Mouse (Mus musculus): ENCODE data around the gene Timm10.
A peak's percentile ranks its signal among the peaks of the same experiment; 100 is the strongest.

Timm10 gene

DNA sequence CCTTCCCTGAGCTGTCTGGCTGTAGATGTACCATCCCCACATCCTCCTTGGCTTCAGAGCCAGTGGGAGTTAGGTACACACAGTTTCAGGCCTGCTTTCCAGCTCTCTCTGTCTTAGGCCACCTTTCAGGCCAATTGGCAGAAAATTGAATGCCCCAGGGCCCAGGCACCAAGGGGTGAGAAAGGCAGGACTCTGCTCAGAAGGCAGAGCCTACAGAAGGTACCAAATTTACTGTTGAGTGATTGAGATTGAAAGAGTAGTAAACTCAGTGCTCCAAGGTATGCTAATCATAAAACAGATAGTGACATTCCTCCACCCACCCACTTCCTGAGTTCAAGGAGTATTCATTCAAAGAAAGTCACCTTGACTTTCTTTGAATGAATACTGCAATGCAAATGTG is 17.5 kb upstream of the Timm10 start:
- TF ChIP-seq GATA4 (IDR thresholded peaks at IDR 0.05; ENCODE audit: insufficient replicate concordance, low read length) = no peak

DNA sequence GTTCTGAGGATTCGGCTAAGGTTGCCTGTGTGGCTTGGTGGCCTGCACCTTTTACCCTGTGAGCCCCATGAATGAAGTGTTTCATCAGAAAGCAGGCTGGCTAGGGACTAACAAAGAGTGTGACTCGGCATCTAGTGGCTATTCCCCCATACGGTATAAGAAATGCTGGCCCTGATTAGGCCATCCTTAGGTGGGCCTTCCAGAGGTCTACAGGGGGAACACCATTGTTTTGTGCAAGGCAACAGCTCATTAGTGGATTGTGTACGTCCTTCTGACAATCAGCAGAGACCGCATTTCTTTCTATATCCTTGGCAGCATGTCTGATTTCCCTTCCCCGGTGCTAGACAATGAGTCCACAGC is 16.3 kb upstream of the Timm10 start:
- TF ChIP-seq GATA4 (IDR thresholded peaks at IDR 0.05; ENCODE audit: insufficient replicate concordance, low read length) = no peak

DNA sequence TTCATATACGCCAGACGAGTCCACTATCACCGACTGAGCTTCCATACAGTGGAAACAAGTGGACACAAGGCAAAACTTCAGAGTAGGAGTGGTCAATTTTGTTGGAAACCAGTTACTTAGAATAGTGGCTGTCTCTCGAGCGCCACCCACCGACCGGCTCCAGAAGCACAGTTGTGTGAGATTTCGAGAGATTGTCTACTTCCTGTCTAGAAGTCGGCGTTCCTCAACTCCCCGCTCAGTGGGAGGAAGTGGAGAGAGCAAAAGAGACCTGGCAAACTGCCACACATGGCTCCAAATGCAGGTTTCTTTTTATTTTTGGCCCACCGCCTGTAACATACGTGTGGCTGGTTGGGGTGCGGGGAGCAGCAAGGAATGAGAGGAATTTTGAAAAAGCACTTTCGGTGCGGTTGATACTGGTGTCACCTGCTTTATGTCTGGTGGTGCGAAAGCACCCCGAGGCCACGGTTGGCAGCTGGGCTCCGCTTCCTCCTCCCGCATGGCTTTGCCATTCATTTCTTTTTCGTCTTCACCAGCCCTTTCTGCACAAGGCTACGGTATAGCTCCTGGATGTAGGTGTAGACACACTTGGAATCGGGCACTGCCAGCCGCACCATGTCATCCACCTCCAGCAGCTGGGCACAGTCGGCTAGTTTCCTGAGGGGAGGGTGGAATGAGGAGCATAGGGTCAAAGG is 15.8 kb upstream of the Timm10 start:
- TF ChIP-seq GATA4 (IDR thresholded peaks at IDR 0.05; ENCODE audit: insufficient replicate concordance, low read length) = no peak; the same call in 1 of the 2 replicates

DNA sequence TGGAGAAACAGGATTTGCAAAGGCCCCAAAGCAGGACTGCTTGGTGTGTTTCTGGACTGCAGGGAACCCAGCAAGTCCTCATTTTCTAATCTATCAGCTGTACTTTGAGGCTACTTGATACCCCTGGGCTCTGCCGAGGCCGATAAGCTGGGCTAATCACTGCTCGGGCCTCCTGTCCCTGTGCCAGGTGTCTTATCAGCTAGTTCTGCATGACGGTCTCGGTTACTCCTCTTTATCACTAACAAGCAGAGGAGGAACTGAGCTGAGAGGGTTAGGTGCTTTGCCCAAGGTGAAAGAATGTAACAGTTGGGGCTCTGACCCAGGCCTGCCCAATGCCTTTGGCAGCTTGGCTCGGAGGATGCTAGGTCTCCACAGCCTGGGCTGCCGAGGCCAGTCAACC is 14.9 kb upstream of the Timm10 start:
- TF ChIP-seq GATA4 (IDR thresholded peaks at IDR 0.05; ENCODE audit: insufficient replicate concordance, low read length) = no peak

GRCm38 (mm10) chr2:84812676-84813075 is 14.1 kb upstream of the Timm10 start:
- TF ChIP-seq GATA4 (IDR thresholded peaks at IDR 0.05; ENCODE audit: insufficient replicate concordance, low read length) = no peak

GRCm38 (mm10) chr2:84819861-84820260 is 6.9 kb upstream of the Timm10 start:
- TF ChIP-seq GATA4 (IDR thresholded peaks at IDR 0.05; ENCODE audit: insufficient replicate concordance, low read length) = no peak

GRCm38 (mm10) chr2:84822552-84822951 is 4.2 kb upstream of the Timm10 start, which contains the start of gene Smtnl1:
Gene Smtnl1, minus strand, starts transcription at chr2:84822652.
- no peak for TF ChIP-seq GATA4 (IDR thresholded peaks at IDR 0.05; ENCODE audit: insufficient replicate concordance, low read length)

GRCm38 (mm10) chr2:84823237-84823636 is 3.6 kb upstream of the Timm10 start:
- TF ChIP-seq GATA4 (IDR thresholded peaks at IDR 0.05; ENCODE audit: insufficient replicate concordance, low read length) = no peak

GRCm38 (mm10) chr2:84827283-84827920 is 605 bp downstream of the Timm10 start:
- TF ChIP-seq GATA4 (IDR thresholded peaks at IDR 0.05; ENCODE audit: insufficient replicate concordance, low read length) = no peak

DNA sequence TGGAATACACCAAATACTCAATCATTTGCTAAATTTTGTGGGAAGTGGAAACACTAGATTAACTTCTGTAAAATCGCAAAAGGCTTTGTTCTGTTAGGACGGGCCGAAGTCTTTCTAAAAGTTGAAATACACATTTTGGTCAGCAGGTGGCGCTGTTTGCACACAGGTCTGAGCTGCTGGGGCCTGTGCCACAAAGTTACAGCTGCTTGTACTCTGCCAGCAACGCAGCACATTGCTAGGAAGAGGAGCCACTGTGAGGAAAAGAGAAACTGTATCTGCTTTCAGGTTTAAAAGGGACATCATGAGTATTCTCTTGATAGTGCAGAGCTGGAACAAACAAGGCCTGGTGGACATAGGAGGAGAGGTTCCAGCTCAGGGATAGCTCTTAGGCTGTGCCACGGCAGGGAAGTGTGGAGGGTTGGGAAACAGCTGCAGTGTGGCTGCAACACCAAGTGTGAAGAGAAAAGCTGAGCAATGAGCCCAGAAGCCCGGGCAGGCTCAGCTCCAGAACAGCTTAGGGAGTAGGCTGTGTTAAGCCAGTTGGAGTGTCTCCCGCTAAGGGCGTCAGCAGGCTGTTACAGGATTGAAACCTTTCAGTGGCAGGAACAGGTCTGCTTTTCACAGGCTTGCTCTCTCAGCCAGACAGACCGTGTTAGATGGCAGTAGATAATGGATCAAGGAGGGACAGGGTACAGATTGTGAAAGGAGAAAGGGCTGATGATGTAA is 5.0 kb downstream of the Timm10 start:
- TF ChIP-seq GATA4 (IDR thresholded peaks at IDR 0.05; ENCODE audit: insufficient replicate concordance, low read length) = peak; percentile 49; the same call in 1 of the 2 replicates

- no peak for TF ChIP-seq GATA4 (IDR thresholded peaks at IDR 0.05; ENCODE audit: insufficient replicate concordance, low read length)
Observed at GRCm38 (mm10) chr2:84837107-84837506, 10.3 kb downstream of the Timm10 start.

DNA sequence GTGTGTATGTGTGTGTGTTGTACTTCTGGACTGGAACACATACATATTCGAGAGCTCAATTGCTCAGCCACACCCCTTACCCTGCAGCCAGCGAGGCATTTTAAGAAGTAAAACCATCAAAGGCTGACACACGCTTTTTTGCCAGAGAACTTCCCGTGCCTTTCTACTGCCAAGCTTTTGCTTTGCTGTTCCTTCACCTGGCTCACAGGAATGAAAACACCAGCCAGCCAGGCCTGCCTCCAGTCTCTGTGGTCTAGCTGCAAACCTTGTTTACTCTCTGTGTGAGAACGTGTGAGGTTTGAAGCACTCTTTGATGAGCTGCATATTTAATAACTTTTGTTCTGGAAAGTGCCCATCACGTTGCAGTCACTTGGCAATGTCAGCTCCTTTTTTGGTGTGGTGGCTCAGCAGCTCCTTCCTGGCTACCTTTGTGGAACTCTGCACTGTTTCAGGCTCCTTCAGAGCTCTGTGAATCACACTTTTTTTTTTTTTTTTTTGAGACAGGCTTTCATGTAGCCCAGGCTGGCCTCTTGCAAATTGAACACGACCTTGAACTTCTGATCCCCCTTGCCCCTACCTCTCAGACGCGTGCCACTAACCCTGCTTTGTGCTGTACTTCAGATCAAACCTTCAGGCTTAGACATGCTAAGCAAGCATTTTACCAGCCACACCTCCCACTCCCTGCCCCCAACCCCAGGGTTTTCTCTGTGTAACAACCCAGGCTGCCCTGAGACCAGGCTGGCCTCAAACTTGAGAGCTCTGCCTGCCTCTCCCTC is 11.2 kb downstream of the Timm10 start:
- no peak for TF ChIP-seq GATA4 (IDR thresholded peaks at IDR 0.05; ENCODE audit: insufficient replicate concordance, low read length)

GRCm38 (mm10) chr2:84838593-84838949 is 11.8 kb downstream of the Timm10 start, which contains the start of gene Slc43a1:
Gene Slc43a1, plus strand, starts transcription at chr2:84838850.
- no peak for TF ChIP-seq GATA4 (IDR thresholded peaks at IDR 0.05; ENCODE audit: insufficient replicate concordance, low read length)

- no peak for TF ChIP-seq GATA4 (IDR thresholded peaks at IDR 0.05; ENCODE audit: insufficient replicate concordance, low read length)
Observed at GRCm38 (mm10) chr2:84838993-84839980, 12.5 kb downstream of the Timm10 start.
